Mouse (Mus musculus): ENCODE measurements around the gene Atpaf2.

DNA sequence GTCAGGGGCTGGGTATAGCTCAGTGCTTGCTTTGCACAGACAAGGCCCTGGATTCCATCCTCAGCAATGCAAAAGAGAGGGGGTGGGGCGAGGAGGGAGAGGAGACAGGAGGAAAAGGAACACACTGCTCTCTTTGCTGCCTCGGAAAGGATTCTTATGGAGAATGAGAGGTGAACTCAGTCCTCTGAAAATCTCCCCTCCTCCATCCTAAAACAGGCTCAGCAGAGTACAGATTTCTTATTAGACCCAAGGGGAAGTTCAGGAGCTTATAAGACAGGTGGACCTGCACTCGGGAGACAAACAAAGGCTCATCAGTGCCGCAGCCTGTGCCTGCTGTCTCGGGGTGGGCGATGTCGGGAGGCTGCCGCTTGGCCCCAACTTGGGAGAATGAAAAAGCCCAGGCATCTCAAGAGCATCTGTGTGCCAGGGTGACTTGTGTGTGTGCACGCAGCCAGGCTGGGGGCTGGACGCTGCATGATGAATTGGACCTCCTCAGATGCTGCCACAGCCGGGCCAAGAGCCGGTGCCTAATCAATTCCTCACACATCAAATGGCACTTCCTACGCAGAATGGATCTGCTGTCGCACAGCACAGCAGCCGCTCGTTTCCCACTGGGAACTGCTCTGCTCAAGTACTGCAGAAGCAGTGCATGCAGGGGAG is 33.4 kb downstream of the Atpaf2 start:
- TF ChIP-seq CTCF (IDR thresholded peaks at IDR 0.05; ENCODE audit: low read depth, low read length) = no peak
- TF ChIP-seq POLR2A (IDR thresholded peaks at IDR 0.05; ENCODE audit: borderline replicate concordance, low read depth, low read length) = no peak
